Mouse (Mus musculus) intestine, embryonic 16.5 days (tissue): ENCODE measurements around the gene Ppard. TPM values are rescaled to one million over a fixed set of nuclear protein-coding genes. Genes with fewer than 3 reads are reported as not detected.

Experiments used
- ATAC-seq: fragments of 200-750 bp; cut with Nextera tagmentation; 2 replicates; pipeline ENCODE4 v1.8.0; 2017; ENCODE audit warnings: moderate TSS enrichment, moderate library complexity
- H3K27ac ChIP-seq: fragments of 300-500 bp; sonication (generic); 2 replicates; pipeline ENCODE4 v1.5.1; 2014; ENCODE audit warnings: mild to moderate bottlenecking, low read length
- H3K27me3 ChIP-seq: fragments of 300-500 bp; sonication (generic); replicated peaks from 2 replicates; pipeline ENCODE4 v1.6.1; 2014; ENCODE audit warnings: low read length, control low read depth, mixed read lengths; ENCODE audit not compliant: control insufficient read depth, insufficient read depth
- H3K36me3 ChIP-seq: fragments of 300-500 bp; sonication (generic); 2 replicates; pipeline ENCODE4 v1.6.1; 2014; ENCODE audit warnings: low read length, control low read depth; ENCODE audit not compliant: control insufficient read depth, insufficient read depth
- H3K4me1 ChIP-seq: fragments of 300-500 bp; sonication (generic); 2 replicates; pipeline ENCODE4 v1.6.1; 2014; ENCODE audit warnings: low read length, control low read depth, mixed read lengths; ENCODE audit not compliant: control insufficient read depth, insufficient read depth
- H3K4me2 ChIP-seq: fragments of 300-500 bp; sonication (generic); 2 replicates; pipeline ENCODE4 v1.6.1; 2014; ENCODE audit warnings: low read depth, low read length, control low read depth
- H3K4me3 ChIP-seq: fragments of 300-500 bp; sonication (generic); 2 replicates; pipeline ENCODE4 v1.5.1; 2014; ENCODE audit warnings: mild to moderate bottlenecking, low read length
- H3K9ac ChIP-seq: fragments of 300-500 bp; sonication (generic); 2 replicates; pipeline ENCODE4 v1.6.1; 2014; ENCODE audit warnings: low read depth, low read length
- H3K9me3 ChIP-seq: fragments of 300-500 bp; sonication (generic); 2 replicates; pipeline ENCODE4 v1.6.1; 2016; ENCODE audit warnings: low read length, control low read depth; ENCODE audit not compliant: control insufficient read depth
- WGBS: fragments of 180-500 bp; shearing (Covaris S2); extraction: QIAGEN DNeasy Blood & Tissue Kit; methylation state at CpG from one replicate; pipeline ENCODE4 v1.1.7; 2014; 5-methylcytosine and 5-hydroxymethylcytosine counted together
- polyA plus RNA-seq: library from polyadenylated mRNA; unstranded; fragments of >200 nt; fragmentation: Nextera tagmentation; extraction: Ambion mirVana; gene quantifications from 2 replicates; pipeline ENCODE4 v1.2.1, GENCODE M21; 2015

The Ppard gene
- polyA plus RNA-seq, 1 experiment from 2014 or later, result 2.2 TPM

- Histone ChIP-seq H3K9me3 (no peaks in the 10 kb centered on the region), H3K9ac (no peak overlapping the region), H3K27ac (no peak overlapping the region), H3K4me3 (no peak overlapping the region), H3K4me2 (no peak overlapping the region), H3K27me3 (no peaks in the 10 kb centered on the region), H3K36me3 (no peaks in the 10 kb centered on the region), H3K4me1 (peaks cover 24% of the 10 kb centered on the region)
- ATAC-seq, result no peak
- WGBS, result 83% methylated on average over 5 of the region's 5 CpGs
Observed at GRCm38 (mm10) chr17:28311366-28312132, 79.0 kb downstream of the Ppard start.

- Histone ChIP-seq H3K9ac (peak overlapping the region; percentile 27; the same call in 1 of the 2 replicates), H3K27me3 (no peaks in the 10 kb centered on the region), H3K36me3 (no peaks in the 10 kb centered on the region), H3K4me3 (peak overlapping the region; percentile 91), H3K4me2 (peak overlapping the region; percentile 49), H3K9me3 (no peaks in the 10 kb centered on the region), H3K27ac (peak overlapping the region; percentile 66), H3K4me1 (peaks cover 24% of the 10 kb centered on the region)
- 23% methylated on average over 16 of the region's 17 CpGs for WGBS
- ATAC-seq, result peak; percentile 13
Observed at GRCm38 (mm10) chr17:28312232-28313211, 80.0 kb downstream of the Ppard start.

GRCm38 (mm10) chr17:28313212-28313879, 80.8 kb downstream of the Ppard start, which contains the start of gene Fance:
TSS of gene Fance (plus strand) at chr17:28313519.
- H3K27ac ChIP-seq, result peak within 1 kb of the TSS; percentile 96
- ATAC-seq, result peak; percentile 98

GRCm38 (mm10) chr17:28313880-28314225, 81.4 kb downstream of the Ppard start:
- H3K9ac ChIP-seq, result peak overlapping the region; percentile 93
- peak overlapping the region; percentile 91 for H3K4me3 ChIP-seq
- H3K4me1 ChIP-seq, result peaks cover 18% of the 10 kb centered on the region
- H3K27ac ChIP-seq, result peak overlapping the region; percentile 96
- H3K4me2 ChIP-seq, result peak overlapping the region; percentile 91
- H3K36me3 ChIP-seq, result peaks cover 4% of the 10 kb centered on the region; the same call in 1 of the 2 replicates
- H3K9me3 ChIP-seq, result no peaks in the 10 kb centered on the region
- ATAC-seq, result peak; percentile 16; the same call in 1 of the 2 replicates
- H3K27me3 ChIP-seq, result no peaks in the 10 kb centered on the region
- WGBS, result 2% methylated on average over 11 of the region's 11 CpGs

More at GRCm38 (mm10) chr17:28313212-28313879, 80.8 kb downstream of the Ppard start, which contains the start of gene Fance:
- Histone ChIP-seq H3K4me3 (peak within 1 kb of the TSS; percentile 91), H3K4me1 (peaks cover 23% of the 10 kb centered on the region), H3K27me3 (no peaks in the 10 kb centered on the region), H3K9ac (peak within 1 kb of the TSS; percentile 93), H3K36me3 (peaks cover 4% of the 10 kb centered on the region; the same call in 1 of the 2 replicates), H3K4me2 (peak within 1 kb of the TSS; percentile 91), H3K9me3 (no peaks in the 10 kb centered on the region)
- WGBS, result under 1% methylated on average over 68 of the region's 69 CpGs

- peak overlapping the region; percentile 29; the same call in 1 of the 2 replicates for H3K9ac ChIP-seq
- H3K4me2 ChIP-seq, result no peak overlapping the region
- ATAC-seq, result no peak
- 90% methylated on average over 20 of the region's 20 CpGs for WGBS
- H3K27ac ChIP-seq, result no peak overlapping the region
- H3K4me3 ChIP-seq, result no peak overlapping the region
- peaks cover 4% of the 10 kb centered on the region; the same call in 1 of the 2 replicates for H3K36me3 ChIP-seq
- no peaks in the 10 kb centered on the region for H3K9me3 ChIP-seq
- no peaks in the 10 kb centered on the region for H3K27me3 ChIP-seq
- H3K4me1 ChIP-seq, result peaks cover 18% of the 10 kb centered on the region
Observed at GRCm38 (mm10) chr17:28315611-28316160, 83.2 kb downstream of the Ppard start.

GRCm38 (mm10) chr17:28316476-28316875, 84.0 kb downstream of the Ppard start:
- no peak overlapping the region for H3K4me3 ChIP-seq
- H3K9ac ChIP-seq, result no peak overlapping the region
- H3K4me2 ChIP-seq, result no peak overlapping the region
- H3K27me3 ChIP-seq, result no peaks in the 10 kb centered on the region
- H3K9me3 ChIP-seq, result no peaks in the 10 kb centered on the region
- 89% methylated on average over 9 of the region's 9 CpGs for WGBS
- H3K4me1 ChIP-seq, result peaks cover 18% of the 10 kb centered on the region
- no peak for ATAC-seq
- H3K27ac ChIP-seq, result no peak overlapping the region
- peaks cover 4% of the 10 kb centered on the region; the same call in 1 of the 2 replicates for H3K36me3 ChIP-seq

GRCm38 (mm10) chr17:28317091-28317490, 84.6 kb downstream of the Ppard start:
- Histone ChIP-seq H3K4me2 (no peak overlapping the region), H3K4me3 (no peak overlapping the region), H3K4me1 (peaks cover 18% of the 10 kb centered on the region), H3K27ac (no peak overlapping the region), H3K36me3 (peaks cover 4% of the 10 kb centered on the region; the same call in 1 of the 2 replicates), H3K9me3 (no peaks in the 10 kb centered on the region), H3K9ac (no peak overlapping the region), H3K27me3 (no peaks in the 10 kb centered on the region)
- ATAC-seq, result no peak
- WGBS, result 57% methylated on average over 8 of the region's 8 CpGs

- no peak overlapping the region for H3K27ac ChIP-seq
- H3K36me3 ChIP-seq, result peaks cover 4% of the 10 kb centered on the region; the same call in 1 of the 2 replicates
- H3K9ac ChIP-seq, result no peak overlapping the region
- H3K4me1 ChIP-seq, result peaks cover 16% of the 10 kb centered on the region
- WGBS, result 85% methylated on average over 9 of the region's 9 CpGs
- no peaks in the 10 kb centered on the region for H3K27me3 ChIP-seq
- H3K9me3 ChIP-seq, result no peaks in the 10 kb centered on the region
- no peak overlapping the region for H3K4me3 ChIP-seq
- H3K4me2 ChIP-seq, result no peak overlapping the region
- ATAC-seq, result no peak
Observed at GRCm38 (mm10) chr17:28317725-28318124, 85.2 kb downstream of the Ppard start.
